Mouse (Mus musculus): ENCODE measurements around the gene Cblb.

The Cblb gene

DNA sequence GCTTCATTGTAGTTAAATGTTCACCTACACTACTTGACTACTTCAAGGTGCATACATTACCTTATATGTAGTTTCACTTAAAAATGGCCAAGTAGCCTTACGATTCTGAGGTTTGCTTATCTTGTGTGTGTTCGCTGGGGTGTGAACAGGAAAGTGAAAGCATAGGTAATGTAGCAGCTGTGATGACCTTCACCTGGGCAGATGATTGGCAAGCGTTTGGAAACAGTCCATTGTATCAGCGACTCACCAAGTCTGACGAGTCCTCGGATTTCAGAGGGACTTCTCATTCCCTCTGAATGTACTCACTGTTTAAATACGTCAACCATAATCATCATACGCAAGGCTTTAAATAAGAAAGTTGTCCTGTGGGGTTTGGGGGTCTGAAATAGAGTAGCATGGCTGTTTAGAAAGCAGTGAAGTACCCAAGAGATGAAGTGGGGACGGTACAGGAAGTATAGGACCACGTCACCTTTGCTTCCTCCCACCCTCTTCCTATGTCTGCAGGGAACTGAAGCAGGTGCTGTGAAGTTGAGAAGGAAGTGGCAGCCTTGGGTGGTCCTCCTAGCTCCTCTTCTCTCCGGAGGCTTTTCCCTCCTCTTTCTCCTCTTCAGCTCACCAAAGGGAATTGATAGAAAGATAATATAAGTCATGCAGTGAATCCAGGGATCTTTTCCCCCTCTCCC, 101.9 kb downstream of the Cblb start:
- no peak for DNase-seq (ENCODE audit: extremely low spot score)

DNA sequence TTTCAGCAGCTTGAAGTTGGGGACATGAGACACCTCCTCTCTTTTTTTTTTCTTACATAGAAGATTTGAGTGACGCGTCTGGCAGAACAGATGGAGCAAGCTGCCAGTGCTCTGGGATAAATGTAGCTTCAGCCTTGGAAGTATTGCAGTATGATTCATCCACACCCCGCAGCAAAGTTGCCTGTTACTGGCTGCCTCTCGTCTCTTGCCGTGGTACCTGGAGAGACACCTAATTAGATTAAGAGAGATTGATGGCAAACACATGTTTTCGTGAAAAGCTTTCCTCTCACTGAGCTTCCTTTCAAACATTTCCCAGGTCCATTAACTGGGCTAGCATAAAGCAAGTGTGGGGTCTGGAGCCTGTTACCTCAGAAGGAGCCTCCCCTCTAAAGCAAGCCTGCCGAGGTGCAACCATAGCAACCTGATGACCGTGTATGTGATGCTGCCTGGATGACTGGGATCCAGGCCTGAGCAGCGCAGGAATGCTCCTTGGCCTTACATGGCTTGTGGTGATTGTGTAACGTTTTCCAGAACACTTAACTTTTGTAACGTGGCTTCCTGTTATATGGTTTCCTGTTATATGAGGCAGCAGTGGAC, 103.7 kb downstream of the Cblb start:
- DNase-seq (ENCODE audit: extremely low spot score) = peak; percentile 22

- no peak for DNase-seq (ENCODE audit: extremely low spot score)
These were observed 104.8 kb downstream of the Cblb start for GRCm38 (mm10) chr16:52135689-52136390.

- no peak for DNase-seq (ENCODE audit: extremely low spot score)
These were observed 112.1 kb downstream of the Cblb start for GRCm38 (mm10) chr16:52143101-52143500.

- DNase-seq (ENCODE audit: extremely low spot score) = no peak
These were observed 112.8 kb downstream of the Cblb start for GRCm38 (mm10) chr16:52143818-52144217.

GRCm38 (mm10) chr16:52144792-52145191, 113.8 kb downstream of the Cblb start:
- DNase-seq (ENCODE audit: extremely low spot score) = no peak

GRCm38 (mm10) chr16:52145552-52145951, 114.5 kb downstream of the Cblb start:
- DNase-seq (ENCODE audit: extremely low spot score) = no peak

DNA sequence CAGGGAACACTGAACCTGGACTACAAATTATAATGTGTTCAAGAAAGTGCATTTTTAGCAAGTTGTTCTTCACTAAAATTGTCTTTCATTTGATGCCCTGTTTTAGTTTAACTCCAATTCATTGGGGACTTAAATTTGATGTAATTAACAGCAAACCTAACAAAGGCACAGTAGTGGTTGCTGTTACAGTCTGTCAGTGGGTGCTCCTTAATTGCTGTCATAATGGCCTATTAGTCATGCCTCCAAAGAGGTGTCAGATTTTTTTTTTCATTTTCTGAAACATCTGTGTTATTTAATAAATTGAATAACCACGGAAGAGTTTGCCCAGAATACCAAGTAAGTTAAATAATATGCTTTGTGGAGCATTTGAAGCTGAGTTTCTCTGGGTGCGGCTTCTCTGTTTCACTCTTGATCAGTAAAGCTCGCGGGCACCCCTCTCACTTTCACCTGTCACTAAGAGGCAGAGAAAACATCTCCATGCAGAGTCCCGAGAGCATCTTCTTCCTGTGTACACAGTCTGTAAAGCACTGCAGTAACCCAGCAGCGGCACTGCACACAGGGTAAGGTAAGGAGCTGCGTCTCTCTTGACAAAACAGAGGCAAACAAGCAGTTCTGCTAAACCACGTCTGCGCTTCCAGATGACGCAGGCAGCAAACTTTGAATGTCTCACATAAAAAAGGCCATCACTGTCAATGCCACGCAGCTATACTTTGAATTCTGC, 116.1 kb downstream of the Cblb start:
- DNase-seq (ENCODE audit: extremely low spot score) = no peak

GRCm38 (mm10) chr16:52148041-52148440, 117.0 kb downstream of the Cblb start:
- no peak for DNase-seq (ENCODE audit: extremely low spot score)

DNA sequence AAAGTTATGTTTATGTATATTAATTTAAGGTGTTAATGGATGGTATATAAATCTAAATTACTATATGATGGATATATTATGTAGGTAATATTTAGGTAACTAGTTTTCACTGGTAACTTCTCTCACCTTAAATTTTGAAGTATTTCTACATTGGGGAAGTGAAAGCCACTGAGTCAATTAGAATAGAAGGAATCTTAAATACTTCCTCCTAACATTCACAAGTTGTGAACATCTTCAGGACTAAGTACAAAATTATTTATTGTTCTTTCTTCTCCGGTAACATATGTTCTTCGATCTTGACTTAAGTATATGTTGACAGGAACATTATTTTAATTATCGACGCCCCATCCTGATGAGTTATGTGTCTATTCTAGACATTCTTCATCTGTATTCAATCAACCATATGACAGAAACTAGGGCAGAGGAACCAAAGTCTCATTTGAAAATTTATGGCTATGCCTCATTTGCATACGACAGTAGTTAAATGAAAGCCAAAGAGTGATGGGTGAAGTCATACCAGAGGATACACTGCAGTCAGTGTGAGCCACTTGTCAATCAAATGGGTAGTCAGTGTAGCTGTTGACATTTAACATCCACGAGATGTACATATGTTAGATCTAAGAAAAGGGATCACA, 118.2 kb downstream of the Cblb start:
- DNase-seq (ENCODE audit: extremely low spot score) = no peak

GRCm38 (mm10) chr16:52155030-52155696, 124.1 kb downstream of the Cblb start:
- no peak for DNase-seq (ENCODE audit: extremely low spot score)

GRCm38 (mm10) chr16:52159958-52160504, 129.0 kb downstream of the Cblb start:
- no peak for DNase-seq (ENCODE audit: extremely low spot score)

DNA sequence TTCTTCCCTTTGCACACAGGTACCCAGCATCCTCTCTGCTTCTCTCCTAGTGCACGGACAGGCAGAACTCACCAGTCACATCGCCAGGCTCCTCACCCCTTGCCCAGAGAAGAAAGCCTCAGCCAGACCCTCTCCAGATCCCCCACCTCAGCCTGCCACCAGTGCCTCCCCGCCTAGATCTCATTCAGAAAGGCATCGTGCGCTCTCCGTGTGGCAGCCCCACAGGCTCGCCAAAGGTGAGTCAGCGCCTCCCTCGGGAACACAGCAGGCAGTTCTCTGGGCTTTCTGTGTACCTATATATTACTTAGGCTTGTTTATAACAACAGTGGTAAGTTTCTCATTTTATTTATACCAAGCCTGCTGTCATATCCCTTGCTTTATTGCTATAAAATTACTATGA, 133.2 kb downstream of the Cblb start:
- DNase-seq (ENCODE audit: extremely low spot score) = no peak

DNA sequence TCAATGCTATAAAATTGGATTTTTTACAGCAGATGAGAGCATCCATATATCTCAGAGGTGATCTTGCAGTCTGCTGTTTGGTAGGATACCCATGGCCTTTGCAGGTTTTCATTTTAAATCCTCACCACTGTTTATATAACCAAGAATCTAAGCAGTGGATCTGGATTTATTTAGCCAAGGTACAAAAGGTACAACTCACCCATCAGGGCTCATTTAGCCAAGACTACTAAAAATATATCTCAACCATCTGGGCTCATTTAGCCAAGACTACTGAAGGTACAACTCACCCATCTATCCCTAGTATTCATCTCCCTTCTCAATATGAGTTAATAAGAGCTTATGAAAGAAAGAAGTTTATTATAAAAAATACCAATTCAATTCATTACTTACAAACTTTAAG, 142.2 kb downstream of the Cblb start:
- DNase-seq (ENCODE audit: extremely low spot score) = no peak

DNA sequence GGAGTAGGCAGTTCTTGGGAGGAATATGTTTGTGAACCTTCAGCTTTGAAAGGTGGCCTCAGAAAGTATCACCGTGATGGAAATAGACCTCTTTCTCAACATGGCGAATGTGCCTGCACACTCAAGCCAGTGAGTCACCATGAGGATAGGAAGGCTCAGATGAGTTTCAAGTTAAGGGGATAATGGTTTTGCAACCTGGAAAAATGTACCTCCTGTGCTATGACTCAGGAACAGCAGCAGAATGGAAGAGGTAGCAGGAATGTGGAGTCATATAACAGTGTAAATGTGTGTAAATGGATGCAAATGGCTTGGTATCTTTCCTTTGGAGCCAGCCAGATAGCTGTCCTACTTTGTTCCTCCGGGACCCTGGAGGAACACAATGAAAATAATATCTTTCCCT, 148.8 kb downstream of the Cblb start:
- no peak for DNase-seq (ENCODE audit: extremely low spot score)

DNA sequence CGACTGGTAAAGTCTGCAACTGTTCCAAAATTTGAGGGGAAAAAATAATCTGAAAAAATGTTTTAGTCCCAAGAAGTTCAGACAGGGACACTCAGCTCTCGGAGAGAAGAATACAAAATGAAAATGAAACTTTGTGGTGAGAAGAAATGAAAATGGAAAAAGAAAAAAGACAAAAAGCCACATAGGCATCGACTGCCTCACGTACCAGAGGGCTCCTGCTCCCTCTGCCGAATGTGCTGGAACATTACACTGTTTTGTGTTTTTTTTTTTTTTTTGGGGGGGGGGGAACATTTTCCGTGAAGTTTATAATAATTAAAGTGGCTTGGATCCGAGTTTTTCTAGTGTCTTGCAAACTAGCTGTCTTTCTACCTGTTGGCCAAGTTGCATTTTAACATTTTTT, 151.0 kb downstream of the Cblb start:
- DNase-seq (ENCODE audit: extremely low spot score) = no peak

GRCm38 (mm10) chr16:52184350-52184749, 153.3 kb downstream of the Cblb start:
- no peak for DNase-seq (ENCODE audit: extremely low spot score)

GRCm38 (mm10) chr16:52186731-52187130, 155.7 kb downstream of the Cblb start:
- DNase-seq (ENCODE audit: extremely low spot score) = no peak

GRCm38 (mm10) chr16:52189103-52189502, 158.1 kb downstream of the Cblb start:
- DNase-seq (ENCODE audit: extremely low spot score) = no peak

GRCm38 (mm10) chr16:52190714-52191113, 159.7 kb downstream of the Cblb start:
- DNase-seq (ENCODE audit: extremely low spot score) = no peak

- DNase-seq (ENCODE audit: extremely low spot score) = no peak
These were observed 163.0 kb downstream of the Cblb start for GRCm38 (mm10) chr16:52194040-52194439.

Measured in embryo, embryonic 9.5 days (tissue).